Mouse (Mus musculus) pancreas, adult 10 weeks (tissue): ENCODE data around the gene Anks3. TPM values are rescaled to one million over a fixed set of nuclear protein-coding genes. Genes with fewer than 3 reads are reported as not detected.

Experiments used
- polyA plus RNA-seq: library from polyadenylated mRNA; stranded (reverse); fragments of 350-450 nt; fragmentation: Illumina TruSeq; extraction: RNeasy Lipid Tissue Mini Kit (QIAGEN cat#74804); gene quantifications from one replicate; pipeline ENCODE4 v1.2.3, GENCODE M21; 2015; ENCODE audit warnings: low read depth, low replicate concordance; ENCODE audit not compliant: insufficient read depth

Gene Anks3
- polyA plus RNA-seq, result 18.0 TPM

GRCm38 (mm10) chr16:4963797-4964709 lies at the start of gene Anks3:
Gene Anks3, minus strand, starts transcription at chr16:4964205.

DNA sequence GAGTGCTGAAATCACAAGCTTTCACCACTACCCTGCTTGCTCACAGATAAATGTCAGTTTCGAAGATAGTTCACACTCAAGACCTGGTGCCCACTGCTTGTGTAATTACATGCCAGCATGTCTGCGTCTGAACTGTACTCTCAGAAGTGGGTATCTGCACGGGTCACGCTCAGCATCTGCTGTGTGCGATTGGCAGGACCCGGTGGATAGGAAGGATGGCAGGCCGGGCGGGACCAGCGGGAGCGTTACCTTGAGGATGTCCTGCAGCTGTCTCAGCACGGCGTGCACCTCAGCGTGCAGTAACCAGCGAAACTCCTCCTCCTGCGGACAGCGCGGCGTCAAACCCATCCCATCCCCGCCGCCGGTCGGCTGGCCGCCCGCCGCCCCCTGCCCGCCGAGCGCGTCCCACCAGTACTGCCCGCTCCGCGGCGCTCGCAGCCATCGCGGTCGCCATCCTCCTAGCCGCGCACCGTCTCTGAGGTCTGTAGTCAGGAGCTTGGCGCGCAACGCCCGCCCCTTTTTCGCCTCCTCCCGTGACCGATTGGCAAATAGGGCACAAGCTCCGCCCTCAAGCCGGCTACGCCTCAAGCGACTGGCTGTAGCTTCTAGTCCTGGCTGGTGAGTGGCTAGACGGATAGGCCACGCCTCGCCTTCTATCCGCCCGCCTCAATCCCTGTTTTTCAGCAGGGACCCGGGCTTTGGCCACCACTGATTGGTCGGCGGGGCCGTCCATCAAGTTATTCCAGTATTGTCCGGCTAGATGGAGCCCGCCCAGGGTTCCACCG lies 49.2 kb upstream of the Anks3 start, which contains the start of gene Rogdi:
Gene Rogdi, minus strand, starts transcription at position 500 of the 785 bp plus-strand sequence.

GRCm38 (mm10) chr16:5007067-5007466 lies 43.1 kb upstream of the Anks3 start, which contains the start of gene Smim22:
Gene Smim22, plus strand, starts transcription at chr16:5007288.

DNA sequence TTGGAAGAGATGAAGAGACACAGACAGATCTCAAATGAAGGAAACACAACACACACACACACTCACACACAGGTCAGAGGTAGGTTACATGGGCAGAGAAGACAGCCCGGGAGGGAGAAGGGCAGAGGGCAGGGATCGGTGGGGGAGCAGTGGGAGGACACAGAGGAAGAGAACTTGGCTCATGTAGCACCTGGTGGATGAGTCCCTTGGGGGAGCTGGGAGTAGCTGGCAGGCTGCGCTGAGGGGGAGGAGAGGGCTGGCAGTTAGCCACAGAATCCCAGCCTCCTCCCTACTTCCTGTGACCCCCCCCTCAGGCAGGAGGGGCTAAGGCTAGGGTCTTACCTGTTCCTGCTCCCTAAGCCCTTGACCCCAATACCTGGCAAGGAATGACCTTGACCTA lies 33.5 kb upstream of the Anks3 start, which contains the start of gene Sept12:
Gene Sept12, minus strand, starts transcription at position 300 of the 400 bp plus-strand sequence.

DNA sequence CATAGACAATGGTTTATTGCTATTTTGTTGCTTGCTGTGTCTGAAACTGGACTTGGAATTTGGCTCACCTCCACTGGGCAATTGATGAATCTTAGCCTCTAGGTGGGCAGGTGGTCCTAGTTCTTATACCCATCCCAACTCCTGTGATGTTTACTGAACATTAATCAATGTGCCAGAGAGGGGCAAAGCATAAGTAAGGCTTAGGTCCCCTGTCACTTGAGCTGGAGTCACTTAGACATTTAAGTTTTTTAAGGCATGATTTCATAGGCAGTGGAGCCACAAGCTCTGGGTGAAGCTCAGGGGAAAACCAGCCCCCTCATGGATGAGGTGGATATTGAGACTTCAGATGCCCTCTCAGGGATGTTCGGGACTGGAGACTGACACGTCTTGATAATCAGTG lies 25.5 kb downstream of the Anks3 start, which contains the start of gene Nudt16l1:
Gene Nudt16l1, plus strand, starts transcription at position 301 of the 400 bp plus-strand sequence.

Other genes with a start within 250 kb of the Anks3 start
- 1.5 TPM for gene Nmral1, start 244.8 kb downstream of the Anks3 start, polyA plus RNA-seq
- gene Hmox2, start 237.8 kb downstream of the Anks3 start, polyA plus RNA-seq, result 12.4 TPM
- gene Cdip1, start 173.9 kb downstream of the Anks3 start, polyA plus RNA-seq, result 13.3 TPM
- gene 4930562C15Rik, start 128.8 kb downstream of the Anks3 start, polyA plus RNA-seq, result not detected
- 19.3 TPM for gene Ubald1, start 83.9 kb downstream of the Anks3 start, polyA plus RNA-seq
- gene Mgrn1, start 78.0 kb downstream of the Anks3 start, polyA plus RNA-seq, result 15.2 TPM
- gene Nudt16l1, start 25.4 kb downstream of the Anks3 start, polyA plus RNA-seq, result 12.1 TPM
- gene Sept12, start 33.6 kb upstream of the Anks3 start, polyA plus RNA-seq, result not detected
- gene Smim22, start 43.1 kb upstream of the Anks3 start, polyA plus RNA-seq, result 14.3 TPM
- gene Rogdi, start 49.3 kb upstream of the Anks3 start, polyA plus RNA-seq, result 16.7 TPM
- 27.2 TPM for gene Glyr1, start 85.7 kb upstream of the Anks3 start, polyA plus RNA-seq
- 13.5 TPM for gene Ubn1, start 85.9 kb upstream of the Anks3 start, polyA plus RNA-seq
- 4.2 TPM for gene Ppl, start 168.2 kb upstream of the Anks3 start, polyA plus RNA-seq
- not detected for gene Sec14l5, start 182.9 kb upstream of the Anks3 start, polyA plus RNA-seq
- 6.4 TPM for gene Nagpa, start 239.8 kb upstream of the Anks3 start, polyA plus RNA-seq